Mouse (Mus musculus) intestine, embryonic 14.5 days (tissue): ENCODE results near the gene Syngap1. TPM values are rescaled to one million over a fixed set of nuclear protein-coding genes. Genes with fewer than 3 reads are reported as not detected.
A peak's percentile ranks its signal among the peaks of the same experiment; 100 is the strongest.

Experiments used
- ATAC-seq: fragments of 200-750 bp; cut with Nextera tagmentation; replicated peaks from 2 replicates; pipeline ENCODE4 v1.8.0; 2017; ENCODE audit warnings: low read depth, moderate number of reproducible peaks, moderate TSS enrichment, moderate library complexity; ENCODE audit not compliant: low FRiP score, low TSS enrichment
- DNase-seq: peaks from one replicate; pipeline ENCODE4 v3.0.0-alpha.2; 2018; ENCODE audit warnings: low spot score
- H3K27ac ChIP-seq: fragments of 300-500 bp; sonication (generic); 2 replicates; pipeline ENCODE4 v1.5.1; 2014; ENCODE audit warnings: low read depth, mild to moderate bottlenecking, control low read depth
- H3K27me3 ChIP-seq: fragments of 300-500 bp; sonication (generic); replicated peaks from 2 replicates; pipeline ENCODE4 v1.6.1; 2014; ENCODE audit warnings: low read length, control low read depth; ENCODE audit not compliant: control insufficient read depth, insufficient read depth
- H3K36me3 ChIP-seq: fragments of 300-500 bp; sonication (generic); 2 replicates; pipeline ENCODE4 v1.6.1; 2014; ENCODE audit warnings: low read length, control low read depth; ENCODE audit not compliant: control insufficient read depth, insufficient read depth
- H3K4me1 ChIP-seq: fragments of 300-500 bp; sonication (generic); replicated peaks from 2 replicates; pipeline ENCODE4 v1.6.1; 2014; ENCODE audit warnings: low read length, control low read depth, mixed read lengths; ENCODE audit not compliant: control insufficient read depth, insufficient read depth
- H3K4me2 ChIP-seq: fragments of 300-500 bp; sonication (generic); 2 replicates; pipeline ENCODE4 v1.6.1; 2014; ENCODE audit warnings: low read length
- H3K4me3 ChIP-seq: fragments of 300-500 bp; sonication (generic); 2 replicates; pipeline ENCODE4 v1.5.1; 2014; ENCODE audit warnings: low read depth, low read length, control low read depth, mixed read lengths
- H3K9ac ChIP-seq: fragments of 300-500 bp; sonication (generic); 2 replicates; pipeline ENCODE4 v1.6.1; 2014; ENCODE audit warnings: mild to moderate bottlenecking, low read length
- H3K9me3 ChIP-seq: fragments of 300-500 bp; sonication (generic); 2 replicates; pipeline ENCODE4 v1.6.1; 2016; ENCODE audit warnings: low read length, control low read depth; ENCODE audit not compliant: control insufficient read depth
- WGBS: fragments of 180-500 bp; shearing (Covaris S2); extraction: QIAGEN DNeasy Blood & Tissue Kit; methylation state at CpG from one replicate; pipeline ENCODE4 v1.1.7; 2014; 5-methylcytosine and 5-hydroxymethylcytosine counted together
- microRNA-seq: library from miRNA; unstranded; fragments of <30 nt; microRNA quantifications from one replicate; pipeline ENCODE4, GENCODE M21; 2016
- polyA plus RNA-seq: library from polyadenylated mRNA; unstranded; fragments of >200 nt; fragmentation: Nextera tagmentation; extraction: Ambion mirVana; gene quantifications from 2 replicates; pipeline ENCODE4 v1.2.1, GENCODE M21; 2014

Syngap1 gene
- polyA plus RNA-seq, 1 experiment from 2014 or later, result 2.2 TPM

- Histone ChIP-seq H3K9me3 (no peaks in the 10 kb centered on the region), H3K36me3 (no peaks in the 10 kb centered on the region), H3K9ac (no peak overlapping the region), H3K4me1 (no peaks in the 10 kb centered on the region; the same call in 1 of the 2 replicates), H3K4me3 (no peak overlapping the region), H3K27me3 (no peaks in the 10 kb centered on the region), H3K27ac (no peak overlapping the region), H3K4me2 (no peak overlapping the region)
- DNase-seq (no peak), ATAC-seq (no peak)
- WGBS, result 54% methylated on average over 14 of the region's 14 CpGs
Observed at GRCm38 (mm10) chr17:27011998-27012672, 71.1 kb downstream of the Syngap1 start.

- DNase-seq, result no peak
- no peaks in the 10 kb centered on the region for H3K36me3 ChIP-seq
- no peak for ATAC-seq
- no peak overlapping the region for H3K9ac ChIP-seq
- no peaks in the 10 kb centered on the region for H3K27me3 ChIP-seq
- no peak overlapping the region for H3K4me2 ChIP-seq
- H3K4me1 ChIP-seq, result no peaks in the 10 kb centered on the region; the same call in 1 of the 2 replicates
- H3K4me3 ChIP-seq, result no peak overlapping the region
- WGBS, result 33% methylated on average over 6 of the region's 6 CpGs
- H3K9me3 ChIP-seq, result no peaks in the 10 kb centered on the region
- no peak overlapping the region for H3K27ac ChIP-seq
Observed at GRCm38 (mm10) chr17:27012909-27013308, 71.9 kb downstream of the Syngap1 start.

- peaks cover 29% of the 10 kb centered on the region for H3K36me3 ChIP-seq
Observed at GRCm38 (mm10) chr17:27017564-27018499, 76.8 kb downstream of the Syngap1 start.

GRCm38 (mm10) chr17:27018555-27019196 is 77.6 kb downstream of the Syngap1 start:
- 47% methylated on average over 12 of the region's 12 CpGs for WGBS
- no peak for DNase-seq
- H3K9ac ChIP-seq, result peak overlapping the region; percentile 63

More at GRCm38 (mm10) chr17:27017564-27018499, 76.8 kb downstream of the Syngap1 start:
- ATAC-seq (peak; percentile 75), DNase-seq (peak; percentile 94)
- Histone ChIP-seq H3K4me1 (peaks cover 7% of the 10 kb centered on the region), H3K9ac (peak overlapping the region; percentile 63), H3K9me3 (no peaks in the 10 kb centered on the region), H3K4me3 (peak overlapping the region; percentile 60), H3K27ac (peak overlapping the region; percentile 33; the same call in 1 of the 2 replicates), H3K27me3 (no peaks in the 10 kb centered on the region), H3K4me2 (peak overlapping the region; percentile 78)
- 9% methylated on average over 34 of the region's 34 CpGs for WGBS

GRCm38 (mm10) chr17:27021076-27021475 is 80.0 kb downstream of the Syngap1 start:
- 91% methylated on average over 14 of the region's 14 CpGs for WGBS
- Histone ChIP-seq H3K9me3 (no peaks in the 10 kb centered on the region), H3K9ac (no peak overlapping the region), H3K27ac (no peak overlapping the region), H3K27me3 (no peaks in the 10 kb centered on the region), H3K4me1 (peaks cover 7% of the 10 kb centered on the region; the same call in 1 of the 2 replicates), H3K4me2 (no peak overlapping the region), H3K4me3 (no peak overlapping the region), H3K36me3 (peaks cover 55% of the 10 kb centered on the region)
- no peak for DNase-seq
- ATAC-seq, result no peak

More at GRCm38 (mm10) chr17:27018555-27019196, 77.6 kb downstream of the Syngap1 start:
- peaks cover 33% of the 10 kb centered on the region for H3K36me3 ChIP-seq
- H3K9me3 ChIP-seq, result no peaks in the 10 kb centered on the region
- H3K4me3 ChIP-seq, result peak overlapping the region; percentile 60; the same call in 1 of the 2 replicates
- no peak overlapping the region for H3K27ac ChIP-seq
- H3K4me1 ChIP-seq, result peaks cover 7% of the 10 kb centered on the region; the same call in 1 of the 2 replicates
- H3K4me2 ChIP-seq, result peak overlapping the region; percentile 78
- H3K27me3 ChIP-seq, result no peaks in the 10 kb centered on the region
- no peak for ATAC-seq

GRCm38 (mm10) chr17:27021736-27022135 is 80.7 kb downstream of the Syngap1 start:
- H3K27ac ChIP-seq, result no peak overlapping the region
- H3K4me1 ChIP-seq, result peaks cover 7% of the 10 kb centered on the region; the same call in 1 of the 2 replicates
- DNase-seq (no peak), ATAC-seq (no peak)
- 91% methylated on average over 9 of the region's 9 CpGs for WGBS
- H3K27me3 ChIP-seq, result no peaks in the 10 kb centered on the region
- H3K9ac ChIP-seq, result no peak overlapping the region
- peaks cover 60% of the 10 kb centered on the region for H3K36me3 ChIP-seq
- no peak overlapping the region for H3K4me3 ChIP-seq
- no peaks in the 10 kb centered on the region for H3K9me3 ChIP-seq
- no peak overlapping the region for H3K4me2 ChIP-seq

Small RNAs within 50 kb of the gene (microRNA-seq; reads per million reads assigned to microRNA genes)
- gene Gm27775 (not detected), gene Mir3083 (not detected), gene Mir6968 (1.1 reads per million, percentile 9 among the genes with 10 or more reads in this experiment)

Other genes starting within 250 kb of the Syngap1 start
- 8.1 and 8.5 TPM in 2 replicates for gene Crebrf, start 225.6 kb upstream of the Syngap1 start, polyA plus RNA-seq
- gene Bnip1, start 160.2 kb upstream of the Syngap1 start, polyA plus RNA-seq, result 44.3 and 51.2 TPM in 2 replicates
- gene Nkx2-5, start 96.2 kb upstream of the Syngap1 start, polyA plus RNA-seq, result 0.11 TPM in 1 of 2 replicates, not detected in the other
- gene Kifc5b, start 24.2 kb upstream of the Syngap1 start, polyA plus RNA-seq, result 5.2 and 8.1 TPM in 2 replicates
- 6.0 and 6.4 TPM in 2 replicates for gene Phf1, start 8.2 kb upstream of the Syngap1 start, polyA plus RNA-seq
- 195 and 197 TPM in 2 replicates for gene Cuta, start 1.7 kb upstream of the Syngap1 start, polyA plus RNA-seq
- gene Zbtb9, start 31.9 kb downstream of the Syngap1 start, polyA plus RNA-seq, result 9.8 and 12.8 TPM in 2 replicates
- 10.1 and 11.2 TPM in 2 replicates for gene Bak1, start 87.8 kb downstream of the Syngap1 start, polyA plus RNA-seq
- 14.2 and 16.5 TPM in 2 replicates for gene Itpr3, start 116.1 kb downstream of the Syngap1 start, polyA plus RNA-seq
- 335 and 353 TPM in 2 replicates for gene Uqcc2, start 192.7 kb downstream of the Syngap1 start, polyA plus RNA-seq
- 0.39 TPM in 1 of 2 replicates, not detected in the other for gene Ip6k3, start 226.5 kb downstream of the Syngap1 start, polyA plus RNA-seq